Mouse (Mus musculus) C2C12 (cell line): ENCODE measurements around the gene Gja3.

ENCODE experiments used
- CTCF ChIP-seq: IDR thresholded peaks from one replicate; pipeline ENCODE4 v1.5.1; 2011; ENCODE audit not compliant: control insufficient read depth, insufficient read depth, insufficient read length
- MAX ChIP-seq: IDR thresholded peaks from one replicate; pipeline ENCODE4 v1.6.1; 2011; ENCODE audit warnings: mild to moderate bottlenecking, control low read depth
- MYOD1 ChIP-seq: IDR thresholded peaks from one replicate; pipeline ENCODE4 v1.6.1; 2011; ENCODE audit warnings: low read depth; ENCODE audit not compliant: control insufficient read depth, insufficient read length
- USF1 ChIP-seq: IDR thresholded peaks from one replicate; pipeline ENCODE4 v1.6.1; 2011; ENCODE audit warnings: low read depth, mild to moderate bottlenecking, control low read depth, moderate library complexity

DNA sequence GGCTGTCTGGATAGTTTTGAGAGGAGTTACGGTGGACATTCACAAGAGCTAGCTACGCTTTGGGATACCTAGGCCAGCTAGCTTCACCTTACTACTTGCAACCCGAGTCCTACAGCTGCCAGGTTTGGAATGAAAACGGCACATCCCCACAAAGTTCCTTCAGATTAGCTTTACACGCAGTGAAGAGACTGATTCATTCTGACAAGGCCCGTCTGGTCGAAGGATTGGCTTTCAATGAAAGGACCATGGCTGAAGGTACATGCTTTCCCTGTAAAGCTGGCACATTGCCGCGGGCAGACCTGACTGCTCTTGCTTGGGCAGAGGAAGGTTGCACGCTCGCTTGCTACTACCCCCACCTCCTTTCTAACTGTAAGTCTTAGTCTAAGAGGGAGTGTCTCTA lies 47.8 kb upstream of the Gja3 start:
- TF ChIP-seq CTCF: no peak
- no peak for TF ChIP-seq MAX
- TF ChIP-seq USF1: no peak
- TF ChIP-seq MYOD1: no peak
